Mouse (Mus musculus) right cerebral cortex, postnatal 4 days (tissue): ENCODE measurements at regions not wholly inside any gene's neighbourhood (a gene's known extent, or its start where the extent isn't known, plus 50 kb on each side); places are given as distances from the start of the nearest gene placed in this dataset.

Experiments used
- DNase-seq: peaks from one replicate; pipeline ENCODE4 v3.0.0-alpha.2; 2022

DNA sequence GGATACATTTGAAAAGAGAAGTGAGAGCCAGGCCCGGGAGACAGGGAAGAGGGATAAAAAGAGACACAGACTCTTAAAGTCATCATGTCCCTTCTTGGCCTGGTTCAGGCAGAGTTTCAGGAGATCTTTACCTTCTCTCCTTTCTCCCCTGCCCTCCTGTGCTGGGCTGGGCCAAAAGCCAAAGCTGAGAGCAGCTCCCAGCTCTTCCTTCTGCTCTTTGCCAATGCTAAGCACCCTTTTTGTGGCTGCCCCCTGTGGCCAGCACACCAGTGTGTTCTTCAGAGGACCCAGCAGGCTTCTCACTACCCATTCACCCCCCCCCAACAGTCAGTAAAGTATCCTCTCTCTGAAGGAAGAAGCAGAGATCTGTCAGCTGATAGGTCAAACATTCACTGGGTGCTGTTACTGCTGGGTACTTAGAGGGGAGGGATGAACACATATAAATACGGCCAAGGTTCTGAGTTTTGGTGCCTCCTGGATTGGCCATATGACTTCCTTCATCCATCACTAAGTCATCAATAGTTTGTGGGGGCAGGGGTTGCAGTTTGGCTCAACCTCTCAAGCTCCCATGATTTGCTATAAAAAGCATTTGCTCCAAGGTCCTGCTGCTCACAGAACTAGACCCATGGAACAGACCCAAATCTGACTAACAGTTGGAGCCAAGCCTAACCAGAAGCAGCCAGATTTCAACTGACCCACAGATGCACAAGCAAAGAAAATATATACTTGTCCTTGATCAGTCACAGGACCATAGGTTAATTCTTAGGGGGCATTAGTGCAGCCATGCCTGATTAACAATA lies 87.7 kb upstream of the Spdye4c start:
- DNase-seq = no peak

- DNase-seq = no peak
Measured at GRCm38 (mm10) chr2:128507591-128508243, 83.3 kb upstream of the Spdye4c start.

DNA sequence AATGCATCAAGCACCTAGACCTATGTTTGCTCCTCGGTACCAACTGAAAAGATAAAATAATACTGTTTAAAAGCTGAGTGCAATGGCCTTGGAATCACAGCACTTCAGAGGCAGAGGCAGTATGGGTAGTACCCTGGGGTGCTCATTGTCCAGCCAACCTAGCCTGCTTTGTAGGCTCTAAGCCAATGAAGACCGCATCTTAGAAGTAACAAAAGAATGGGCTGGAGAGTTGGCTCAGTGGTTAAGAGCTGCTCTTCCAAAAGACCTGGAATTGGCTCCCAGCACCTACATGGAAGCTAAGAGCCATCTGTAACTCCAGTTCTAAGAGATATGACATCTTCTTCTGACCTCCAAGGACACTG lies 82.8 kb upstream of the Spdye4c start:
- DNase-seq = no peak

- DNase-seq = no peak
Measured at GRCm38 (mm10) chr2:128511291-128511690, 79.7 kb upstream of the Spdye4c start.

DNA sequence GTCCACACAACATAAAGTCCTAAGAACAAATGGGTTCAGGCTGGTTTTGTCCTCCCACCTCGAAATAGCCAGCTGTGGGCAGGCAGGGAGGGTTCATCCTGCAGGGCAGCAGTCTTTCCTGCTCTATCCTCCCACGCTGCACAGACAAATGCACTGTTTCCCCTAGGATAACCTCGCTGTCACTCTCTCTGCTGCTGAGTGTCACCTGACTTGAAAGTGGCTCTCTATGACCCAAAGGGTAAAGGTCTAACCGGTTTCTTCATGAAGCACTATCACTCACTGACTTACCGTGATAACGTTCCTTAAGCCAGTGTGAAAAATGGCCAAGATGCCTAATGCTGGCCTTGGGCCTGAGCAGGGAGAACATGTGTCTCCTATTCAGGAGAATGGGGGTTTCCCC lies 78.2 kb upstream of the Spdye4c start:
- no peak for DNase-seq

GRCm38 (mm10) chr2:128514463-128515290 lies 76.3 kb upstream of the Spdye4c start:
- DNase-seq = no peak

- no peak for DNase-seq
Measured at GRCm38 (mm10) chr2:128515701-128516100, 75.3 kb upstream of the Spdye4c start.

DNA sequence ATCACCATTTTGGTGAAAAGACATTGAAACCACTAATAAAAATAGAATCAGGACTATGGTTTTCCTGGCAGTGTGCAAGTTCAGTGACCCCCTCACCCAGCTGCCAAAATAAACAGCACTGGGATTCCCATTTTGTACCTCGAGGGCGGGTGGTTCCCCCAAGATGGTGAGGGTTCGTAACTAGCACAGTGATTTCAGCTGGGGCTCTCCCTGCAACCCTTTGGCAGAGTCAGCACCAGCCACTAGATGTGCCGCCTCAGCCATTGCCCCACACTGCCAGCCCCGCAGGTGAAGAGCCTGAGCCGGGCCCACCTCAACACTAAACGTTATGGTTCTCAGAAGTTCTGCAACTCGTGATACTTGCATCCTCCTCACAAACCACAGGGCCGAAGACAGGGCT lies 74.3 kb upstream of the Spdye4c start:
- no peak for DNase-seq

DNA sequence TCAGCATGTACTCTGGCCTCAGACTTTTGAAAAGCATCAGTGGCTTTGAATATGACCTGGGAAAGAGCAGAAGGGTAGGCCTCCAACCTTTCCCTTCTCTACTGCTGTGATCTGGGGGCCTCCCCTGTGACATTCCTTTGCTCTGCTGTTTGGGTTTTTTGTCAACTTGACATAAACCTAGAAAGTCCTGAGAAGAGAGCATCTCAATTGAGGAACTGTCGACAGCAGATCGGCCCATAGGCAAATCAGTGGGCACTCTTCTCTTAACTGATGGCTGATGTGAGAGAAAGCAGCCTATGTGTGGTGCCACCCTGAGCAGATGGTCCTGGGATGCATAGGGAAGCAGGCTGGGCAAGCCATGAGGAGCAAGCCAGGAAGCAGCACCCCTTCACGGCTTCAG lies 72.9 kb upstream of the Spdye4c start:
- no peak for DNase-seq

GRCm38 (mm10) chr2:128521701-128522443 lies 69.1 kb upstream of the Spdye4c start:
- DNase-seq = no peak

- no peak for DNase-seq
Measured at GRCm38 (mm10) chr2:128523425-128524108, 67.4 kb upstream of the Spdye4c start.

DNA sequence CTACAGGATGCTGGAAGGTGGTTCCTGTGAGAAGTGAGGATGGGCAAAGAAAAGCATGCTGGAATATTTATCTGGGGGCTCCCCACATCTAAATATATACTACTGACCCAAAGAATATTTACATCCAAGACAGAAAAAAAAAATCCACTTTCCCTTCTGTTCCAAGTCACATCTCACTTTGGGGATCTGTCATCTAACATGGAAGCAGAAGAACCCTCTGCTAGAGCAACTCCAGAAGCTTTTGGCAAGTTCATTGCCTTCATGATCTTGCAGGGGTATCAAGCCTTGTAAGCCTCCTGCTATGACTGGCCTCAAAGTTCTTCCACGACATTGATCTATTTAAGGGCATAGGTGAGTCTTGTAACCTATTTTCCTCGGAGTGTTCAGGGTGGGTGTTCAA lies 64.9 kb upstream of the Spdye4c start:
- no peak for DNase-seq

GRCm38 (mm10) chr2:128526883-128527344 lies 64.1 kb upstream of the Spdye4c start:
- no peak for DNase-seq

DNA sequence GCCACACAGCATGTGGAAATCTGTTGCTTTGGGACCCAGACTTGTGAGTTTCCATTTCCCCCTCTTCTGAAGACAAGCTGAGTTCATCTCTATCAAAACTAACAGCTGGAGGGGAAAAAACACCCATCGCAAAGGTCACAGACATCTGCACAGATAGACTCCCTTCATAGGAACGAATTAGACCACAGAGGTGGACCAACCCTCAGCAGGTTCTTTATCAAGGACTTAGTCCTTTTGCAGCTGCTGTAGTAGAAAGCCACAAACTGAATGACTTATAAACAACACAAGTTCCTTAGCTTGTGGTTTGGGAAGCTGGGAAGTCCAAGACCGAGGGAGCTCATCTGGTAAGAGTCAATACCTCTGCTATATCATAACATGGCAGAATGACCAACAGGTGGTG lies 54.7 kb upstream of the Spdye4c start:
- no peak for DNase-seq

DNA sequence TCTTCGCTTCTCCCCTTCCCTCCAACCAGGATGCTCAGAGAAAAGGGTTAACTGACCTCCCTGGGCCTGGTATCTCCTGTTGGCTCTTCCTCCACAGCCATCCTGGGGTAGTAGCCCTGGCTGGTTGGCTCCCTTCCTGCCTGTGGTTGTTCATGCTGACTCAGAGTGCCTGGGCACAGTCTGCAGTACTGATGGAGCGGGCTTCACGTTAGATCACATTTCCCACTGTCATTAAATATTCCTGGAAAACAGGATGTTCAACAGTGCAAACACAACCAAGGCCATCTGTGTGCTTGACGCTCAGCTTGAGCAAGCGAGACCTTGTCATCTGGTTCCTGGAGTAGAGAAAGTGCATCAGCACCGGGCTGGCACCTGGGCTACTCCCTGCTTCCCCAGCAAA lies 53.6 kb upstream of the Spdye4c start:
- DNase-seq = no peak

DNA sequence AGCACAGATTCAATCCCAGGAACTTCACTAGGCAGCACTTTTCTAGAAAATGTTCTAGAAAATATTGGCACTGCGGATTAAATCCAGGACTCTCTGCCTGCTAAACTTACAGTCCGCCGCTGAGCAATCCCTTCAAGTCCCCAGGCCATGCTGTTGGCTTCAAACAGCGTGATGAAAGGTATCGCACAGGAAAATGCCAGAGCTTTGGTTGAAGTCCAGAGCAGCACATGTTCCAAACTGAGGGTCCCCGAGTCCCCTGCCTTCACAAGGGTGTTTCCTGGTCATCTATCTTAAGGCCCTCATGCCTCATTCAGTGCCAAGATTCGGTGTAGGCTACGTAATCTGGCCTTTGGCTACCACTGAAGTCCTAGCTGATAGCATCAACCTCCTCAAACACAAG lies 52.3 kb upstream of the Spdye4c start:
- no peak for DNase-seq
